Mouse (Mus musculus): ENCODE data around the gene Ulk4. TPM values are rescaled to one million over a fixed set of nuclear protein-coding genes. Genes with fewer than 3 reads are reported as not detected.

Ulk4 gene
- total and polyA plus RNA-seq, 3 experiments, result 0.18 to 2.3 (median 0.30) TPM

DNA sequence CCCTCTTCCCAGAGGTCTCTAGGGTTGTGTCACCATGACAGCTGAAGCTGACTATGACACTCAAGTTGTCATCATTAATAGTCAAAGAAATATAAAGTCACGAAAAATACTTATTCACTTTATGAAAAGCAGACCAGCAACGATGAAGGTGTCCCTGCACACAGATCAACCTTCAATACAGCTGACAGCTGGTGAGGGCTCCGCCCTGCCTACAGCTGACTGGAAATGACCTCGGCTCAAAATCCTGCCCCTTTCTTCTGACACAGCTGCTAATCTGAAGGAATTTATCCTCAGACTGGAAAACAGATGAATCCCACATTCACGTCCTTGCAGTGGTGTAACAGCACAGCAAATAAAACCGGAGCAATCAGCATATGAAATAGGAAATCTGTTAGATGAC lies 105.4 kb downstream of the Ulk4 start:
- H3K79me2 ChIP-seq (replicated peaks; ENCODE audit: control insufficient read depth, insufficient read depth, low read length), result no peaks in the 10 kb centered on the region
- H3K9ac ChIP-seq (ENCODE audit: low read depth, low read length), result no peak overlapping the region
- no peak for TF ChIP-seq POLR2A (IDR thresholded peaks at IDR 0.05; ENCODE audit: insufficient read depth, low read depth, low read length)
- no peak for TF ChIP-seq EP300 (IDR thresholded peaks at IDR 0.05; ENCODE audit: insufficient read depth, low read depth, low read length)
- no peak for TF ChIP-seq CTCF (IDR thresholded peaks at IDR 0.05)
- DNase-seq, result no peak
- H3K4me3 ChIP-seq, result no peak overlapping the region
- H3K27ac ChIP-seq, result no peak overlapping the region
- intact Hi-C loops (cut with DNase I), result no loop called here
- WGBS, result 63% methylated on average over 6 of the region's 6 CpGs
- H3K27me3 ChIP-seq (ENCODE audit: control insufficient read depth, insufficient read depth, low read length), result no peaks in the 10 kb centered on the region
- no peaks in the 10 kb centered on the region for H3K4me1 ChIP-seq (ENCODE audit: control insufficient read depth, insufficient read depth, low read length)
- no peaks in the 10 kb centered on the region for H3K36me3 ChIP-seq (ENCODE audit: control insufficient read depth, insufficient read depth, low read length)

DNA sequence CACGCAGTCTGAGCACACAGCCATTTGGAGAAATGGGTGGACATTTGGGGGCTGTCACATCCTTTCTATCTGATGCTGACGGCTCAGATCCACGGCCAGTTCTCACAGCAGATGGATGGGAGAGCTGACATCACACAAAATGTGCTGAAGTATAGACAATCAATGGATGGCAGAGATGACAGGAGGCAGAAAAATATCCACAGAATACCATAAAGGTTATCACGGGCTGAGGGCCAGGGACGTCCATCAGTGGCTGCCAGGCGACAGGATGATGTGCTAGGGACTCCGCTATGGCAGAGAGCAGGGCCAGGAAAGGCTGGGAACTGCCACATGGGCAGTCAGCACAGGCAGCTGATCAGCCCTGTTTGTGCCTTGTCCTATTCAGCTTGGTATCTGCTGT lies 112.4 kb downstream of the Ulk4 start:
- no peak for TF ChIP-seq CTCF (IDR thresholded peaks at IDR 0.05)
- TF ChIP-seq EP300 (IDR thresholded peaks at IDR 0.05; ENCODE audit: insufficient read depth, low read depth, low read length), result no peak
- TF ChIP-seq POLR2A (IDR thresholded peaks at IDR 0.05; ENCODE audit: insufficient read depth, low read depth, low read length), result no peak
- Histone ChIP-seq H3K9ac (ENCODE audit: low read depth, low read length) (no peak overlapping the region), H3K4me1 (ENCODE audit: control insufficient read depth, insufficient read depth, low read length) (no peaks in the 10 kb centered on the region), H3K27me3 (ENCODE audit: control insufficient read depth, insufficient read depth, low read length) (no peaks in the 10 kb centered on the region), H3K4me3 (no peak overlapping the region), H3K79me2 (replicated peaks; ENCODE audit: control insufficient read depth, insufficient read depth, low read length) (no peaks in the 10 kb centered on the region), H3K36me3 (ENCODE audit: control insufficient read depth, insufficient read depth, low read length) (no peaks in the 10 kb centered on the region), H3K27ac (no peak overlapping the region)
- intact Hi-C loops (cut with DNase I), result no loop called here
- DNase-seq, result no peak
- 77% methylated on average over 7 of the region's 7 CpGs for WGBS

DNA sequence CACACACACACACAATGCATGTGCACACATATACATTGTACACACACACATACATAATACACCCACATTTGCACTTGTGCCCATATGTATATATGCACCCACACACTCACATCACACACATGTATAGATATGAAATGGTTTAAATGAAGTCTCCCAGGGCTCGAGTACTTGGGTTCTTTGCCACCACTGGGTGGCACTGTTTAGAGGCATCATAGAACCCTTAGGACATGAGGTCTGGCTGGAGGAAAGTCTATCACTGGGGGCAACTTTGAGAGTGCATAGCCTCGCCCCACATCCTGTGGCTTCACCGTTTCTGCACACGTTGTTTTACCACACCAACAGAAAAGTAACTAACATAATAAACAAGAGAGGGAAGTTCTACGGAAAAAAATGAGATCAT lies 114.2 kb downstream of the Ulk4 start:
- Histone ChIP-seq H3K27me3 (ENCODE audit: control insufficient read depth, insufficient read depth, low read length) (no peaks in the 10 kb centered on the region), H3K4me3 (no peak overlapping the region), H3K9ac (ENCODE audit: low read depth, low read length) (no peak overlapping the region), H3K36me3 (ENCODE audit: control insufficient read depth, insufficient read depth, low read length) (no peaks in the 10 kb centered on the region), H3K79me2 (replicated peaks; ENCODE audit: control insufficient read depth, insufficient read depth, low read length) (no peaks in the 10 kb centered on the region), H3K27ac (no peak overlapping the region), H3K4me1 (ENCODE audit: control insufficient read depth, insufficient read depth, low read length) (no peaks in the 10 kb centered on the region)
- TF ChIP-seq CTCF (IDR thresholded peaks at IDR 0.05), result peak; percentile 75
- no peak for TF ChIP-seq POLR2A (IDR thresholded peaks at IDR 0.05; ENCODE audit: insufficient read depth, low read depth, low read length)
- TF ChIP-seq EP300 (IDR thresholded peaks at IDR 0.05; ENCODE audit: insufficient read depth, low read depth, low read length), result no peak
- whole genome bisulfite sequencing, result 34% methylated on average over 5 of the region's 5 CpGs
- intact Hi-C loops (cut with DNase I), result no loop called here
- DNase-seq, result no peak

DNA sequence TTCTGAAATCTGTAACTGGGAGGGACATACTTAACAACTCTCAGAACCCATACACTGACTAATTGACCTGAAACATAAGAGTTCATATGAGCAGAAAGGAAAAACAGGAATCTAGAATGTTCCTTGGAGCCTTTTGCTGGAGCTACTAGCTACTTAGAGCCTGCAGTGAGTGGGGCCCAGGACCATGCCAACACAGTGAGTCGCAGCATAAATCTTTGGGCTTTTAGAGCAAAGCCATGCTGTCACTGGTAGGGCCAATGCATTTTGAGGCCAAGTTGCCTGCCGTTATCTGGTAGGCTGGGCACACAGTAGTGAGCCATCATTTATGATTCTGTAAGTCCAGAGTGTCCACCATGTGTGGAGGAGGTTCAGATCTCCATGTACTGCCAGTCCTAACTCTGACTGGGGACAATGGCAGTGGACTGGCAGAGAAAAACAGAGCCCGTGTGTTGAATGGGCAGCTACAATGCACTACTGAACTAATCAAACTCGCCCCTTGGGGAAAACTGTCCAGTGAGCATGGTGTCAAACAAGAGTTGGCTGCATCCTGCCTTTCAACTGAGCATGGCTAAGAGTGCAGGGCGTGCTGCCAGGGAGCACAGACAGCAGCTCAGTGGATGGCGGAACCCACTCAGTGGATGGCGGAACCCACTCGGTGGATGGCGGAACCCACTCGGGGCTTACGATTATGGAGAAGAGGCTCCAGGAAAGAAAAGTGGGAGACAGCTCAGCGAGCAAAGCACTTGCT lies 115.0 kb downstream of the Ulk4 start:
- Histone ChIP-seq H3K36me3 (ENCODE audit: control insufficient read depth, insufficient read depth, low read length) (no peaks in the 10 kb centered on the region), H3K27ac (no peak overlapping the region), H3K9ac (ENCODE audit: low read depth, low read length) (no peak overlapping the region), H3K4me1 (ENCODE audit: control insufficient read depth, insufficient read depth, low read length) (no peaks in the 10 kb centered on the region), H3K4me3 (no peak overlapping the region), H3K79me2 (replicated peaks; ENCODE audit: control insufficient read depth, insufficient read depth, low read length) (no peaks in the 10 kb centered on the region), H3K27me3 (ENCODE audit: control insufficient read depth, insufficient read depth, low read length) (no peaks in the 10 kb centered on the region)
- TF ChIP-seq POLR2A (IDR thresholded peaks at IDR 0.05; ENCODE audit: insufficient read depth, low read depth, low read length) (no peak), CTCF (IDR thresholded peaks at IDR 0.05) (no peak), EP300 (IDR thresholded peaks at IDR 0.05; ENCODE audit: insufficient read depth, low read depth, low read length) (no peak)
- 82% methylated on average over 12 of the region's 12 CpGs for WGBS
- intact Hi-C loops (cut with DNase I), result no loop called here
- no peak for DNase-seq

DNA sequence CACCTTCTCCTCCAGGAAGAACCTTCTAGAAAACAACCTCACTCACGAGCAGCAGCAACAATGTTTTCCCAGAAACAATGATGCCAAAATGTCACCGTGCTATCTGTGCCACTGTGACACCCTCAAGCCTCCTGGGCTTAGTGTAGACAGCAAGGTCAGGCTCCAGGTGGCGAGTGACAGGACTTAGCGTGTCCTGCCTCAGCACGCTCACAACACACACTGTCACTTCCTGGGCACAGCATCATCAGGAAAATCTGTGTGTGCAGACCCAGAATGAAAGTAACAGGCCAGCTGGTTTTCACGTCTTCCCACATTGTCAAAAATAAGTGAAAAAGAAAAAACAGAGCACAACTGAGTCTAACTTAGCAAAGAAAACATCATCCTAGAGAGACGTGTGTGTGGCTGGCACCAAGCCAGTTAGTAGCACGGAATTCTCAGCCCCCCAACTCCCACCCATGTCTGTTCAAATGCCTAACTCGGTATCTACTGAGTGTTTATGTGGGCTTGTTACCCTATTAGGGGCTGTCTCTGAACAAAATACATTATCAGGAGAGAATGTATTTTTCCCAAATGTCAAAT lies 120.7 kb downstream of the Ulk4 start:
- Histone ChIP-seq H3K36me3 (ENCODE audit: control insufficient read depth, insufficient read depth, low read length) (no peaks in the 10 kb centered on the region), H3K4me3 (no peak overlapping the region), H3K9ac (ENCODE audit: low read depth, low read length) (no peak overlapping the region), H3K4me1 (ENCODE audit: control insufficient read depth, insufficient read depth, low read length) (no peaks in the 10 kb centered on the region), H3K27me3 (ENCODE audit: control insufficient read depth, insufficient read depth, low read length) (no peaks in the 10 kb centered on the region), H3K27ac (no peak overlapping the region), H3K79me2 (replicated peaks; ENCODE audit: control insufficient read depth, insufficient read depth, low read length) (no peaks in the 10 kb centered on the region)
- WGBS, result 54% methylated on average over 9 of the region's 9 CpGs
- intact Hi-C loops (cut with DNase I), result no loop called here
- TF ChIP-seq POLR2A (IDR thresholded peaks at IDR 0.05; ENCODE audit: insufficient read depth, low read depth, low read length) (no peak), EP300 (IDR thresholded peaks at IDR 0.05; ENCODE audit: insufficient read depth, low read depth, low read length) (no peak), CTCF (IDR thresholded peaks at IDR 0.05) (no peak)
- DNase-seq, result no peak

DNA sequence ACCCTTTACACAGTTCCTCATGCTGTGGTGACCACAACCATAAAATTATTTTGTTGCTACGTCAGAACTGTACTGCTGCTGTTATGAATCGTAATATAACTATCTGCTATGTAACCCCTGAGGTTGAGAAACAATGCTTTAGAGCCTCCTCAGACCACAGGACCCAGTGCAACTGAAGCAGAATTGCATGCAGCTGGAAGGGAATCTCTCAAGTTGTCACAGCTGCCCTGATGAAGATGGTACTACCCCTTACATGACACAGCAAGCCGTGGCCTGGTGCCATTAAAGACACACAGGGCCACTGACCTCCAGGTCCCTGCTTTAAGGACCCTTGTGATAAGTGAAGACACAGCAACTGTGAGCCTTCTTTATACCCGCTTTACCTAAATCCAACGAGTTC lies 123.7 kb downstream of the Ulk4 start:
- Histone ChIP-seq H3K4me3 (no peak overlapping the region), H3K4me1 (ENCODE audit: control insufficient read depth, insufficient read depth, low read length) (no peaks in the 10 kb centered on the region), H3K27me3 (ENCODE audit: control insufficient read depth, insufficient read depth, low read length) (no peaks in the 10 kb centered on the region), H3K36me3 (ENCODE audit: control insufficient read depth, insufficient read depth, low read length) (no peaks in the 10 kb centered on the region), H3K27ac (no peak overlapping the region), H3K9ac (ENCODE audit: low read depth, low read length) (no peak overlapping the region), H3K79me2 (replicated peaks; ENCODE audit: control insufficient read depth, insufficient read depth, low read length) (no peaks in the 10 kb centered on the region)
- no peak for TF ChIP-seq EP300 (IDR thresholded peaks at IDR 0.05; ENCODE audit: insufficient read depth, low read depth, low read length)
- TF ChIP-seq CTCF (IDR thresholded peaks at IDR 0.05), result no peak
- no peak for TF ChIP-seq POLR2A (IDR thresholded peaks at IDR 0.05; ENCODE audit: insufficient read depth, low read depth, low read length)
- 91% methylated on average over 5 of the region's 5 CpGs for WGBS
- DNase-seq, result no peak
- intact Hi-C loops (cut with DNase I), result no loop called here
